Mouse (Mus musculus) cerebellum, postnatal 36 days (tissue): ENCODE data around the gene Ier3.

Experiments
- DNase-seq, 2 experiments: peaks; one replicate each; pipeline ENCODE4 v3.0.0; 2021 to 2022; ENCODE audit warnings: mixed read lengths in 2 of 2

The Ier3 gene

DNA sequence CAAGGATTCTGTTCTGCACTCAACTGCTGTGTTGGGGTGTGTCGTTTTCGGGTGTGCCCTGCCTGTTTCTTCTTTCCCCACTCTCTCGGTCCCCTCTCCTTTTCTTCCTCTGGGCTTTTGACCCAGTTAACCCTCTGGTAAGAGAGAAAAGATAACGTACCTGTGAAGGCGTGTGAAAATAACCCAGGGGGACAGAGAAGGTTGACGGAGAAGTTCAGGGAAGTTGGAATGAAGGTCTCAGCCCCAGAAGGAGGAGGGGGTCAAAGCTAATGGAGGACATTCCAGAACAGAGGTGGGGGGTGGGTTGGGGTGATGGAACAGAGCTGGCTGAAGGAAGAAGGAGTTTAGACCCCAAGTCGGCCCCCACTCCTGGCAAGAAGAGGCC is 47.5 kb downstream of the Ier3 start:
- no peak for DNase-seq

DNA sequence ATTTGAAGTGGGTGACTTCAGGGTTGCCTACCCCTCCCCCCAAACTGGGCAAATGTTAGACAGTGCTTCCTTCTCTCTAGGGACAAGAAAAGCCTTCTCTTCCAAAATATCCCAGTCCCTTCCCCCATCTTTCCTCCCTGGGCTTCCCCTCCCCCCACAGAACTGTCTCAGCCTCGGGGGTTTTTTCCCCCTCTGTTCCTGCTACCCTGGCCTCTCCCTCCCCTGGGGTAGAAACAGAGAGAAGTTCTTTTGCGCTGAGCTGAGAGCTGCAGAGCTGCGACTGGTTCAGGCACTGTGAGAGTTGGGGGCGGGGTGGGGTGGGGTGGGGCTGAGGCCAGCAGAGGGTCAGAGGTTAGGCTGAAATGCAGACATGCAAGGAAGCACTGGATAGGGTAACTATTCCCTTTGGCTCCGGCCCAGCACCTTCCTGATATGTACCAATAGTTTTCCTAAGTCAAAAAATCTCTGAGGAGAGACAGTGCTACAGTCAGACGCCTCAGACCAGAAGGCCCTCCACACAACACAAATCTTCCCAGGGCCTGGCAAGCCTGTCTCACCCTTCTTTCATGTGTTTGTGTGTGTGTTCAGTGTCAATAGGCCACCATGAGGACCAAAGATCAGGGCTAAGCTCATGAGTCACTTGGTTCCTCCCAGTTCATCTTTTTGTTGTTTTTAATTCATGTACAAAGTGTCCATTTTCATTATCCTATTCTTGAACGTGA is 48.0 kb downstream of the Ier3 start:
- DNase-seq = no peak

DNA sequence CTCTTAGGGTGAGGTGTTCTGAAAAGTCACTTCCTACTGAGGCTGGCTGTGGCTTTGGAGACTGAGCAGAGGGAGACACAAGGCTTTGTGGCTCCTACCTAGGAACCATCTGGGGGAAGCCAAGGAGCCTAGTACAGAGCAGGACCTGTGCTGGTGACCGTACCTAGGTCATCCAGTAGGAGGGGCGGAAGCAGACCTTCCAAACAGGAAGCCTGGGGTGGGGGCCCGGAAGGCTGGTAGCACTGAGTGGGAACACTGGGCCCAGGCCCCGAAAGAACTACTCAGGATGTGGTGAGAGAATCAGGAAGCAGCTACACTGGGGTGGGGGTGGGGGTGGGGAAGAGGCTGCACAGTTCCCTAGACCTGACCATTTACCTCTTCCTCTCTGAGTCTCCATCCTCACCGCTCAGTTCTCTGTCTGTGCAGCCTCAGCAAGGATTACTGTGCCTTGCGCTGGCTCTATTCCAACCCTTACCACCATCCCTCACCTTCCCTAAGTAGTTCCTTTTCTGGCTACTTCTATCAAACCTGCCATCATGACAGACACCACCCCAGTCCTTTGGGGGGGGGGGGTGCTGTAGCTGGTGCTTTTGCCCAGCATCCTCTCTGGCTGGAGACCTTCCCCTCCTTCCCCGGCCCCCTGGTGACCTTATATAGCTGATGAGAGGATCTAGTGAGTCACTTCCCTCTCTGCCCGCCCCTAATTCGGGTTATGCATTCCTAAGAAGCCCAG is 48.8 kb downstream of the Ier3 start:
- no peak for DNase-seq

DNA sequence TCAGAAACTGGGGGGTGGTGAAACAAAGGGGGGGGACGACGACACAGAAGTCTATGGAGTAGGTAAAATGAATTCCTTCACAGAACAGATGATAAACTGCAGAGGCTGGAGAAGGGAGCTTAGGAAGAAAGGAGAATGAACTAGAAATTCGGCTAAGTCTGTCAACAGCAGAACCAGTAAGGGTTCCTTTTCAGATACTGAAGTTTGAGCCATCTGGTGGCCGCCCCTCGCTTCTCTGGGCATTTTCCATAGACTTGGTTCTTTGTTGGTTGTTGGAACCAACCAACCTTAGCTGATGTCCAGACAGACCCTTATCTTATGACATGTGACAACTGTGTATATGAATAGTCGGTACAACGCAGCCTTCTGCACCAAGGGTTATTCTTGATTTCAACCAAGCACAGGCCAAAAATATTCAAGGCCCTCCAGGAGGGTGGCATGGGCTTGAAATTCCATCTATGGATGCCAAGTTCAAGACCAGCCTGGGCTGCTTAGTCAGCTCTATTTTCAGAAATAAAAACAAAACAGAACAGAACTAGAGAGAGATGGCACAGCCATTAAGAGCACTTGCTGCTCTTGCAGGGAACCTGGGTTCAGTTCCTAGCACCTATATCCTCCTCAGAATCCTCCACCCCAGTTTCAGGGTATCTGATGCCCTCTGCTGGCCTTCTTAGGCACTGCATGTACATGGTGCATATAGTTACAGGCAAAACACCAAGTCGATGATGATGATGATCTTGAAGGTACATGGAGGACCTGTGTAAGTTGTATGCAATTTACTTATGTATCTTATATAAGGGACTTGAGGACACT is 49.6 kb downstream of the Ier3 start:
- DNase-seq = no peak
